Mouse (Mus musculus): Measurements from ENCODE around the gene Mrpl37.

Mrpl37 gene

DNA sequence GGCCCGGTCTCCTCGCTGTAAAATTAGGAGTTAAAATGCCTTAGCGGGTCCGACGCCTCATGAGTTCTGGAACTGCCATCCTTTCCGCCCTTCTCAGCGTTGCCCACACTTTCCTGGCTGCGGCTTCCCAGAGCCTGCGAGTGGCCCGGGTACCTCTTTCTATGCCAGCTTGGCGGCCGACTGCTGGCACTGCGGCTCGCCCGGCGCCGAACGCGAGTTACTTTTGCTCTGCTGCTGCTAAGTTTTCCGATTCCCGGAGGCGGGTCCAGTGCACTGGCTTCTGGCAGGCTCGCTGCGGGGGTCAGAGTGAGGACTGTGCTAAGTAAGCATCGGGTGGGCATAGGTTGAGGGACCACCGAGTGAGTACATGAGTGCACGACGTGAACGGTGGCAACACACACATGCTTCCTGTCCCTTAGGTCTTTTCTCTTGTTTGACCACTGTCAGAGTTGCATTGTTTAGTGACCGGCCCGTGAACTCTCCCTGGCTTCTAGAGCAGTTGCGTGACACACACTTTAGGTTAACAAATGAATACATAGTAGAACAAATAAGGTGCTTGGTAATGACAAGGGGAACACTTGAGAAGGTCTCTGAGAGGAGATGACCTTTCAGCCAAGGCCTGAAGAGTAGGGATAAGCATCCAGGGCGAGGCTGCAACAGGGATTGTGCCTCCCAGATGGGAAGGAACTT lies 628 bp upstream of the Mrpl37 start:
- no peak for DNase-seq (ENCODE audit: low spot score)

- no peak for DNase-seq (ENCODE audit: low spot score)
Observed at GRCm38 (mm10) chr4:107064394-107065098, 2.1 kb downstream of the Mrpl37 start.

GRCm38 (mm10) chr4:107063214-107063613 lies 3.5 kb downstream of the Mrpl37 start:
- DNase-seq (ENCODE audit: low spot score): no peak

DNA sequence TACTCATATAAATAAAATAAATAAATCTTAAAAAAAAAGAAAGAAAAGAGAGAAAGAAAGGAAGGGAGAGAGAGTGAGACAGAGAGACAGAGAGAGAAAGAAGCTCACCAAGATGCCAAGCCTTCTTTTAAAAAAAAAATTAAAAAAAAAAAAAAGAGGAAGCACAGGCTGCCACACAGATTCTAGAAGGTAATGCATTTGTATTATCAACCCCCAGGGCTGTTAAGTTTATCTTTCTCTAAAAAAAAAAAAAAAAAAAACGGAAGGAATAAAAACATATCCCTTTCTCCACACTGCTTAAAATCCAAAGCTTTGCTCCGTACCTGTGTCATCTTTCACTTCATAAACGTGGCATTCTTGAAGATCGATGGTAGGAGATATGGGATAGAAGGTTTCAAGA lies 5.1 kb downstream of the Mrpl37 start:
- DNase-seq (ENCODE audit: low spot score): no peak

DNA sequence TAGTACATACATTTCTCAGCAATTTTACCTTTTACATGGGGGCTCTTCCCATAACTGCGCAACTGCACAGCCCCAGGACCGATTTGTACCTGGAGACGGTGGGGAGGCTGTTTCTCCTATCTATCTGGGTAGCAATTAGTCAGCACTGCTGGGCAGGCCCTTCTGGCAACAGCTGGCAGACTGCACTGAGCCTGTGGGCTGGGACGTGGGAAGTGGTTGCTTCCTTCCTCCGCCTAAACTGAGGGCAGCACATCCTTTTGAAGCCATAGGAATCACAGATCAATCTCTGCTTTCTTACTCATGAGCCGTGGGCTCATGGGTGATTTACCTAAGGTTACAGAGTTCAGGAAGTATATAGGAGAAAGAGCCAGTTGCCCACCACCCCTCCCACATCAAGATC lies 7.9 kb downstream of the Mrpl37 start:
- no peak for DNase-seq (ENCODE audit: low spot score)

DNA sequence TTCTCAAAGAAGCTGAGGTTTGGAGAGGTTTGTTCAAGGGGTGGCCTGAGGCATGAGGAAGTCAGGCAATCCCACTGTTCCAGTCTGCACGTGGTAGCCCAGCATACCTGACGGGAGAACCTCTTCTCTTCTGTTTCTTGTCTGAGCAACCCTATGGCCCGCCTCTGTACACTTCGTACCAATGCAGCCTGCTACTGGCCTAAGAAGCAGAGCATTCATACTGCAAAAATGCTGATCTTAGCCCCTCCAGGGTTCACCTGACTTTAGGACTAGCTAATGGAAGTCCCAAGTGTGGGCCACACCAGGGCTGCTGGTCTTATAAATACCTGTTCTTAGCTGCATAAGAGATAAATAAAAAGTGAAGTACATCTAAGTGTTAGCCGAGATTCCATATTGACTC lies 8.3 kb downstream of the Mrpl37 start:
- no peak for DNase-seq (ENCODE audit: low spot score)

DNA sequence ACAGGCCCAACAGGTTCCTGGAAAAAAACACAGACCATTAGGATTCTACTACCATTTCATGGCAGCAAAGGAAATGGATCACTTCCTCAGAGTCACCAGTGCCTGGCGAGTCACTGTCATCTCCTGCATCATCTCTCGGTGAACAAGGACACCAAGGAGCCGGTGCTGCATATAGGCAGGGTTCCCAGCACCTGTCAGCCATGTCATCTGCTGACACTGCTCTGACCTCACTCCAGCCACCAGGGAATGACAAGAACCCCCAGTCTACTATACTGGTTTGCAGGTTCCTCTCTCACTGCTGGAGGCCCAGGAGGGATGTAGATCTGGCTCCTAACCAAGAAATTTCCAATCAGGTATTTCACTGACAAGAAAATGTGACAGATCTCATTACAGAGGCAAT lies 10.6 kb downstream of the Mrpl37 start:
- DNase-seq (ENCODE audit: low spot score): no peak

GRCm38 (mm10) chr4:107052962-107053553 lies 13.6 kb downstream of the Mrpl37 start:
- DNase-seq (ENCODE audit: low spot score): no peak

DNA sequence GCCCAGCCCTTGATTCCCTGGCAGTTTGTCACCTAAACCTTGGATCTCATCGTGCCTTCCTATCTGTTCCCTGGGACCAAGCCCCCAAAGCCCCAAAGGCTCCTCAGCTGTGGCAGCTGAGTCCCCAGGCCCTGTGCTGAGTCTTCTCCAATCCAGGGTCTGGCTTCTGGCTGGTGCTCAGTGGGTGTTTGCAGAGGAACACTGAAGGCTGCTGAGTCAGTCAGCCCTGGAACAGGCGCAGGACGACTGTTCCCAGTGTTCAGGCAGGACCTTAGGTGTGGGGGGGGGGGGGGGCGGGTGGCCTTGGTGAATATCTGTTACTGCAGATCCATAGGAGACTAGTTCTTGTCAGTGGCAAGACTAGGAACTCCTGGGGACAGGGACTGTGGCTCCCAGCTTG lies 14.8 kb downstream of the Mrpl37 start:
- DNase-seq (ENCODE audit: low spot score): no peak

GRCm38 (mm10) chr4:107048568-107049162 lies 18.0 kb downstream of the Mrpl37 start:
- no peak for DNase-seq (ENCODE audit: low spot score)

DNA sequence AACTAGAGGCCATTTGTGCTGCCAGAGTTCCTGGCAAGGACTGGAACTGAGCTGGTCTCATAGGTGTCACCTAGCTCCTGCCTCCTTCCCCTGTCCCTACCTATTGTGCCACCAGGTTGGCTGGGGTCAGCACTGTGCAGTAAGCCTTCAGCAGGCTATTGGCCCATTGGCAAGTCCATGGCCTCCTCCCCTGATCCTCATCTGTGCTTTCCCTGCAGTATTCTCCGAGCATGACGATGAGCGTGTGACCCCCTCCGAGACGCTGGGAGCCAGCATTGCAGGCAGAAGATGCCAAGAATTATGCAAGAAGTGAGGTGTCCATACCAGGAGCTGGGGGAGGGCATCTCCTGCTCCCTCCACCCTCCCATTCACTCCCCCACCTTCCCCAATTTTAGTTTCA lies 18.9 kb downstream of the Mrpl37 start:
- no peak for DNase-seq (ENCODE audit: low spot score)

GRCm38 (mm10) chr4:107045188-107045587 lies 21.5 kb downstream of the Mrpl37 start:
- DNase-seq (ENCODE audit: low spot score): no peak

DNA sequence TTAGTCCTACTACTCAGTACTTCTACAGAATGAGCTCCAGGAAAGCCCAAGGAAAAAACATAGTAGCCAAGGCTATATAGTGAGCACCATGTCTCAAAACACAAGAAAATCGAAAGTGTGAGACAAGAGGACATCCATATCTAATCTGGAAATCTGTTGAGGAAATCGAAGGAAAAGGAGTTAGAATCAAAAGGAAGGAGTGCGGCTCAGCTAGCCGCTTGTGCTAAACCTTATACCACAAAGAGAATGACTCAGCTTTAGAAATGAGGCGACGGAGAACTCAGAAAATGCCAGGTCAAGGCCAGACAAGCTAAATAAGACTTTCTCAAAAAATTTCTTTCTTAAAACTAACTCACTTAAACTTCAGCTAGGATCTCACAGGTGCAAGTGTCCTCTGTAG lies 24.4 kb downstream of the Mrpl37 start:
- no peak for DNase-seq (ENCODE audit: low spot score)

DNA sequence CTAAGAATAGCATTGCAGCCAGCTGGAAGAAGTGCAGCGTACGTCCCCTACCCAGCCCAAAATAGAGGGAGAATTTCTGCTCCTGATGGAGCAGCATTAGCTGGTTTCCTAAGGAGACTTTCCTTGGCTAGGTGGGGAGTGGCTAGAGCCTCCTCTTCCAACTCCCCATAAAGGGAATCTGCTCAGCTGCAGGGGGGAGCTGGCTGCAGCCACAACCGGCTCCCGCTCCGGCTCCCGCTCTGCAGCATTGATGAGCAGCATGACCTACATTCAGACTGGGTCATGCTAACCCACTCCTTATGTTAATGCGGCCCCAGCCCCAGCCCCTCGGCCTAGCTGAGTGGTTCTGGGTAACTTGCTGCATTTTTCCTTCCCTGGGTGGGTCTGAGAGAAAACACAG lies 27.4 kb downstream of the Mrpl37 start:
- DNase-seq (ENCODE audit: low spot score): no peak

DNA sequence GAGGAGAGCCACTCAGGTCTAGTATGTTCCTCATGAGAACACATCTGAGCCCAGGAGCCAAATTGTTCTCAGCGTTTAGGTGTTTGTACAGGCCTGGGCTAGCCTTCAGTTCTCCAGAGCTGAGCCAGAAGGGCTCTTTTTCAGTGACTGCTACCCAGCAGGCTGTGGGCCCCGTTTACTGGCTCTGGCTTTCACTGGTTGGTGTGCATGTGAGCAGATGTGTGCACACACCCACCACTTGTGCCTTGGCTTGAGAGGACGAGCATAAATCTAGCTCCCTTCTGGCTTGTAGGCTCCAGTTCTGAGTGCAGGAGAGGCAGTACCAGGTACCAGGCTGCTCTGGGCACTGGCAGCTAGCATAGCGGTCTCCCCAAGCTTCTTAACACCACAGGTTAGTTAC lies 28.4 kb downstream of the Mrpl37 start:
- DNase-seq (ENCODE audit: low spot score): no peak

- no peak for DNase-seq (ENCODE audit: low spot score)
Observed at GRCm38 (mm10) chr4:107036985-107037384, 29.7 kb downstream of the Mrpl37 start.

- no peak for DNase-seq (ENCODE audit: low spot score)
Observed at GRCm38 (mm10) chr4:107035689-107036088, 31.0 kb downstream of the Mrpl37 start.

DNA sequence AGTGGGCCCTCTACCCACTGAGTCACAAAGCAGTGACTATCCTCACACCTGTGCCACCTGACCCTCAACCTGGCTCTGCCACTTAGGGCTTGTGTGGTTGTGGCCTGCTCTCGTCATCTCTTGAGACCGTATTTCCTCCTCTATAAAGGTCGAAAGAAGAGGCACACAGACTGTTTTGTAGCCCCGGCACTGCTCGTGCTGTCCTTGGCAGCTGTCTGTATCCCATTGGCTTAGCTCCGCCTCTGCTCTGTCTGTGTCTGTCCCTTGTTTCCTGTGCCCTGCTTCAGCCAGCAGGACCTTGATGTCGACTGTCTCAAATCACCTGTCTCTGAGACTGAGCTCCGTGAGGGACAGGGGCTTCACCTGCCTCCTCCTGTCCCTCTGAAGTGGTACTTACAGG lies 40.2 kb downstream of the Mrpl37 start:
- DNase-seq (ENCODE audit: low spot score): no peak

GRCm38 (mm10) chr4:107025369-107025768 lies 41.3 kb downstream of the Mrpl37 start:
- no peak for DNase-seq (ENCODE audit: low spot score)

DNA sequence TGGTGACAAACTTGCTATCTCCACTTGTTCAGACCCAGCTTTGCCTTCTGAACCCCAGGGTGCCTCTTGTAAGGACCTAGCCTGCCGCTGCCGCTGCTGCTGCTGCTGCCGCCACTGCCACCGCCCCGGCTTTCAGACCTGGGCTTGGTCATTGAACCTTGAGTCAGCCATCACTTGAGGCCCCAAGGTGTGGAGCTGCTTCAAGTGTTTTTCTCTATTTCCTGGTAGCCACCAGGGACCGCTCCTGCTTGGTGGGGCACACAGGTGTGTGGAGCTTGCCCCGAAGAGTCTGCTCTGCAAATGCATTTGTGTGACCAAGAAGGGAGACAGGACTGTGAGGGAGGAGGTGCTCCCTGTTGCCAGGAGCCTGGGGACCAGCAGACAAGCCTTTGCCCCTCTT lies 41.8 kb downstream of the Mrpl37 start:
- no peak for DNase-seq (ENCODE audit: low spot score)

GRCm38 (mm10) chr4:107021464-107021863 lies 45.2 kb downstream of the Mrpl37 start:
- DNase-seq (ENCODE audit: low spot score): no peak

DNA sequence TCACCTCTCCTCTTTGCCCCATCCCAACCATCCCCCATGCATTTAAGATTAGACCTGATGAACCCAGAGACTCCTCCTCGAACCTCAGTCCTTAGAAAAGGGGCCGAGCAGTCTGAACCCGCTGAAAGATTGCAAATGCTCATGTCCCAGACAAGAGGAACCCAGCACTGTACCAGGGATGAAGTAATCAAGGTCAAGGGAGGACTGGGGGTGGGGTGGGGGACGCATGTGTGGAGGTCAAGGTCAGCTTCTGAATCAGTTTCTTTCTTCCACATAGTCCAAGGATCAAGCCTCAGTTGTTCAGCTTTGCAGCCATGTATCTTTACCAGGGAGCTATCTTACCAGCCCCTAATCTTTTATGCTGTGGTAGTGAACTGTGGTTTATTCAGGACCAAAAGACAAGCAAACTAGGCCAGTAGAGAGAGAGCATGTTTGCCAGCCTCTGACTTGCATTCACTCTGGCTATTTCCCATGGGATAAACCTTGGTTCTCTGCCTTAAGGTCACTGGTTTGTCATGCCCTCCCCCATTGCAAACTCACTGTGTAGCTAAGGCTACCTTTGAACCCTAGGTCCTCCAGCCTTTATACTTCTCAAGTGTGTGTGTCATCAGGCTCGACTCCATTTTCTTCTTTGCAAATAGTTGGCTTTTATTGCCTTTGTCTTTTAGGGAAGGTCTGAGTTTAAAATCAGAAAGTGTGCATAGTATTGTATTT lies 46.2 kb downstream of the Mrpl37 start:
- no peak for DNase-seq (ENCODE audit: low spot score)

DNA sequence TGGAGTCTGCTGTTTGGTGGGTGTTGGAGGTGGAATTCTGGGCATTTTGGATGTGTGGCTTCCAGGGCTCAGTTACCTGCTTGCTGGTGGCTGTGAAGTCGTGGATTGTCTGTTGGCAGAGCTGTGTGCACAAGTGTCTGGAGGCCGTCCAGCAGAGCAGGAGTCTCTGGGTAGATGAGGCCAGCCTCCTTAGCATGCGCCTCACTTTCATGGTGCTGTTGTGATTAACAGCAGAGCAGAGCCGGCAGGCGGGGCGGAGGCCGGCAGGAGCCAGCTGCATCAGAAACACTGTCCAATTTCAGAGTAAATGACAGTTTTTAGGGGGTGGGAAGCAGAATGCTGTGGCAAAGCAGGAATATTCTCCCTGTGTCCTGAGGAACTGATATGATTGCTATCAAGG lies 47.6 kb downstream of the Mrpl37 start:
- DNase-seq (ENCODE audit: low spot score): no peak

Data from urinary bladder, postnatal 10 days (tissue).